Mouse (Mus musculus) ovary, postnatal 14 days (tissue): ENCODE results near the gene Pitpna.

Experiments
- DNase-seq: peaks from one replicate; pipeline ENCODE4 v3.0.0; 2022; ENCODE audit warnings: low spot score

Pitpna gene

DNA sequence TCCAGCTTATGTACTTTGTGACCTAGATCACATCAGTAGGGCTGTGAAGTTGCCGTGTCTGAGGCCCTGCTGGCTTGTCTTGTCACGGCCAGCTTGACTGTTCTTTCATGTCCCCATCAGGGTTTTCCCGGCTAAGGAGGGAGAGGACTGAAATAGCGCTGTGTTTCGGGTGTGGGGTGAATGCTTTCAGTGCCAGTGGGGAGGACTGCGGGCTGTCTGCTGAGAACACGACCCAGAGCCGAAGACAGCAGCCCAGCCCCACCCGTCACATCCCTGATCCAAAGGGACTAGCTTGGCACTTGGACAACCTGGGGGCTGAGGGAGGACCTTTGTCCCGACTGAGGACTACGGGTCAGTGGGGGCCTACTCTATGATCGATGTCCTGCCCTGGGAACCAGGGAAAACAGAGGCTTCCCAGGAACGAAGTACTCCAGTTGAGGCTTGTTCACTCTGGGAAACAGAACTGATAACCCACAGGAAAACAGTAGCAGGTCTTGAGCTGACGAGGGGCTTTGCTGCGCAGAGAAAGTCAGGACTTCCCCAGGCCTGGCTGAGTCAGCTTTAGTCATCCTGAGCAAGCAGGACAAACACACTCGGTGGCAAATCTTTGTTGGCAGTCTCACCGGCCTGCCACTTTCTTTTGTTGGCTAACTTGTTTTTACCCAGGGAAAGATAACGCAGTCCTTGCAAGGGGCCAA lies 23.9 kb upstream of the Pitpna start:
- no peak for DNase-seq

- DNase-seq = no peak
Measured at GRCm38 (mm10) chr11:75565849-75566248, 22.0 kb upstream of the Pitpna start.

- no peak for DNase-seq
Measured at GRCm38 (mm10) chr11:75566276-75567196, 21.4 kb upstream of the Pitpna start.

GRCm38 (mm10) chr11:75567346-75568114 lies 20.4 kb upstream of the Pitpna start:
- DNase-seq = no peak

DNA sequence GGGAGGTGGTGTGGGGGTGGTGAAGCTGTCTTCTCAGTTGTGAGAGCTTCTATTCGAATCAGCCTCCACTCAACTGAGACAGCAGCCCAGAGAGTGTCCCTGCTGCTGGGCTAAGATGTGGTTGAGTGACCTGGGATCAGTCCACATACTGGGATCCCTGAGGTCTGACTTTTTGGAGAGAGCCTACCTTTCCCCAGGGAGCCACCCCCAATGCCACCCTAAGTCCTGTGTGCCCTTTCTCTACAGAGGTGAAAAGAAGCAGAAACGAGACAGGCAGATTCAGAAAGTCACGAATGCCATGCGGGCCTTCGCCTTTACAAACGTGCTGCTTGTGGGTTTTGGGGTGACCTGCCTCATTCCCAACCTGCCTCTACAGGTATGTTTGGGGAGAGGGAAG lies 19.8 kb upstream of the Pitpna start:
- DNase-seq = no peak

GRCm38 (mm10) chr11:75568962-75569361 lies 18.9 kb upstream of the Pitpna start:
- DNase-seq = no peak

DNA sequence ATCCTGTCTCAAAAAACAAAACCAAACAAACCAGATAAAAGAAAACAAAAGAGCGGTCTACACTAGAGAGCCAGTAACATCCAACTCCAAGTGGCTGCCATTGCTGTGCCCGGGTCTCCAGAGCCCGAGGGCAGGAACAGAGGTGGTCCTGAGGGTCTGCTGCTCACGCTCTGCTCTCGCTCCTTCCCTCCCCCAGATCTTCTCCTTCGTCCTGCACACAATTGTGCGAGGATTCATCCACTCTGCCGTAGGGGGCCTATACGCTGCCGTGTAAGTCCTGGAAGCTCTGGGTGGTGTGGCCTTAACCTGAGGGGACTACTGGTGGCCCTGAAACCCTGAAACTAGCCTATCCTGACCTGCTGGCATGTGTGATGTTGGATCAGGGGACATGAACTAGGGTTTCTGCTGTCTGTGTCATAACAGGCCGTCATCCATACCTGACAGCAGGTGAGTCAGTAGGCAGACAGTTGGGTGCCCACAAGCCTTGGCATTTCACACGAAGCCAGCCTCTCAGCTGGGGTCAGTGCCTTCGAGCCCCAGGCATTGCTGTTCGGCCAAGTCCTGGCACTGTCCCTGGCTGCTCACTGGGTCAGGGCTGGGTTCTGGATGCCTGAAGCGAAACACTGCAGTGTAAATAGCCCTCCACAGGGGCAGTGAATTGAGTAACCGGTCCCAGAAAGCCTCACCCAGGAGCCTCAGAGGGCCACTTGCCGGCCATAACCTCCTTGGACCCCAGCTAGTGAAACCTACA lies 17.3 kb upstream of the Pitpna start:
- no peak for DNase-seq

DNA sequence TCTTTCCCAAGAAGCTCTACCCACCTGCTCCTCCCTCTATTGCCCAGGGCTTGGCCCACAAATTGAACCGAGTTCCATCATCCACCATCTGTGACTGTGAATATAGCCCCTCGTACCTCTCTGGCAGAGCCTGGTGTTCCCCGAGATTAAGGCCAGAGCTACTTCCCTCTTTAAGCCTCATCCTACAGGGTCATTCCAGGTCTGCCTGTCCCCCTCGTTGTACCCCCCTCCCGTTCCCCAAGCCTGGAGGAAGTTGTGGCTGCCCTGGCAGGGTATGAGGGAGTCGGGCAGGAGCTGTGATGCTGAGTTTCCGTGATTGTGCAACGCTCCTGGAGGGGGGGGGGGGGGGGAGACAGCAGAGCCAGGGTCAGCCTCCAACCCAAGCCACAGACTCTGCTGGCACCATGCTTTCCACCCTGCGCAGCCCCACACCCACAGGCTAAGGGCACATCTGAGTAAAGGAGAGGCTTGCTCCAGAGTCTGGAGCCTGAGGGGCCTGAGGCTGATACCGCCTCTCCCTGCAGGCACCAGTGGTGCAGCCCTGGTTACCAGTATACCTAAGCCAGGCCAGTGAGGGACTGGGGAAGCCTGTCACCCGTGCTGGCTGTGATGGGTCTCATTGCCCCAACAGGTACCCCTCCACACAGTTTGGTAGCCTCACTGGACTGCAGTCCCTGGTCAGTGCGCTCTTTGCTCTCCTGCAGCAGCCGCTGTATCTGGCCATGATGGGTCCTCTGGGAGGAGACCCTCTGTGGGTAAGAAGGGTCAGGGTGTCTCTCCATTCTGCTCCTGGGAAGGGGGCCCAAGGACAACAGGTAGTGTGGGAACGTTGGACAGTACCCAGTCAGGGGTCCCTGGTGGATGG lies 16.5 kb upstream of the Pitpna start:
- no peak for DNase-seq

DNA sequence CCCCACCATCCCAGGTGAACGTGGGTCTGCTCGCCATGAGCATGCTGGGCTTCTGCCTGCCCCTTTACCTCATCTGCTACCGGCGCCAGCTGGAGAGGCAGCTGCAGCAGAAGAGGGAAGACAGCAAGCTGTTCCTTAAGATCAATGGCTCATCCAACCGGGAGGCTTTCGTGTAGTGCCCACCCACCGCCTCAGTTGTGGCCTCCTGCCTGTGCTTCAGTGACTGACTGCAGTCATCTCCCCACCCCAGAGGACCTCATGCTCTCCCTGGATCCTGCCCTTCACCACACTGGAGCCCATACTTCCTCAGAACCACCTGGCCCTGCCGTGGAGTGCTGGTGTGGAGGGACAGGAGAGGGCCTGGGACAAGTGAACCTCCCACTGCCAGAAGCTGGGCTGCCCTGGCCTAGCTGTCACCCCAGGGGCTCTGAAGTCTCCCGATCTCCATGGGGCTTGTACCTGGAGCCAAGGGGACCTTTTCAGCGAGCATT lies 15.6 kb upstream of the Pitpna start:
- DNase-seq = no peak

GRCm38 (mm10) chr11:75572854-75573650 lies 14.8 kb upstream of the Pitpna start:
- peak; percentile 90 for DNase-seq

- no peak for DNase-seq
Measured at GRCm38 (mm10) chr11:75574378-75575123, 13.3 kb upstream of the Pitpna start.

DNA sequence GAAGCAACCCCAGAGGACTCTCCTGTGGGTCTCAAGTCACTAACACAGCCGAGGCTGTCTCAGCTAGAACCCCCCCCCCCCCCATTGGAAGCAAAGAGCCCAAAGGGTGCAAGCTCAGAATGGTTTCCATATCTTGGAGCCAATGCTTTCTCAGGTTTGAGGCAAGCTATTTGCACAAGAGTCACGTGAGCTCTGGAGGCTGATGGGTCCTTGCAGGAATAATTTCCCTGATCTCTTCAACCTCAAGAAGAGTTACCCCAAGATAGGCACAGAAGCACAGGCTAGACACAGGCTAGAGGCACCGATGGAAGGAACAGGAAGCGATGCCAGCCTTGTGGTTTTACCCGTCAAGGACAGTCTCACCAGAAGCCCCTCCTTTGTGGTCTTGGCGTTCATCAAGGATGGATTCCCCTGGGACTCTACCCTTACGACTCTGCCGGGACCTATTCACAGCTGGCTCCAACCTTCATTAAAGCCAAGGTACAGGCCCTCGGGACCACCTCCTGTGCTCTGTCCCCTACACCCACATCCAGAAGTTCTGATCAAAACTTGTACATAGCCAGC lies 12.3 kb upstream of the Pitpna start:
- DNase-seq = no peak

- no peak for DNase-seq
Measured at GRCm38 (mm10) chr11:75578609-75579008, 9.3 kb upstream of the Pitpna start.

DNA sequence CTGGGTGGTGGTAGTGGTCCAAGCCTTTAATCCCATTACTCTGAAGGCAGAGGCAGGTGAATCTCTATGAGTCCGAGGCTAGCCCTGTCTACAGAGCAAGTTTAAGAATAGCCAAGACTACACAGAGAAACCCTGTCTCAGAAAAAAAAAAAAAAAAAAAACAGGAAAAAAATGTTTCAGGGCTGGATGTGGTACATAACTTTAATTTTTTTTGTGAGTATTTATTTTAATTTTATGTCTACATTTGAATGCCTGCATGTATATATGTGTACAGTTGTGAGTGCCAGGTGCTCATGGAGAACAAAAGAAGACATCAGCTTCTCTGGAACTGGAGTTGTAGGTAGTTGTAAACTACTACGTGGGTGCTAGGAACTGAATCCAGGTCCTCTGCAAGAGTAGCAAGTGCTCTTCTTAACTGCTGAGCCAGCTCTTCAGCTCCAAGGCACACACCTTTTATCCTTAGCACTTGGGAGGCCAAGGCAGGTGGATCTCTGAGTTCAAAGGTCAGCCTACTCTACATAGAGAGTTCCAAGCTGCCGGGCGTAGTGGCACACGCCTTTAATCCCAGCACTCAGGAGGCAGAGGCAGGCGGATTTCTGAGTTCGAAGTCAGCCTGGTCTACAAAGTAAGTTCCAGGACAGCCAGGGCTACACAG lies 6.3 kb upstream of the Pitpna start:
- DNase-seq = no peak

DNA sequence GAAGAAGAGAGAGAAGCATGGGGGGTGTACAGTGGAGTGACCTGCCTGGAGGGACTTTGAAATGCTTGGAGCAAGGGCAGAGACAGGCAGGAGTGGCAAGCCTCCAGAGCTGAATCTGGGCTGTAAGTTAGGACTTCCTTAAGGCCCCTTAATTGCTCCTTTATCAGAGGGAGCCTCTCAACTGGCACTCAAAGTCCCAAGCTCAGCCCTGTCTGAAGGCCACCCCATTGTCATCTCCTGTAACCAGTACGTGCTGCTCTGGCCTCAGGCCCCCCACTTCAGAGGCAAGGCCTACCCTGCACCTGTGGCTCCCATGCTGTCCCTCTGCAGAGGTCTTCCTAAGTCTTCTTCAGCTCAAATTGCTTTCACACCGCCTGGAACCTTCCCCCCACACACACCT lies 4.4 kb upstream of the Pitpna start:
- DNase-seq = no peak

DNA sequence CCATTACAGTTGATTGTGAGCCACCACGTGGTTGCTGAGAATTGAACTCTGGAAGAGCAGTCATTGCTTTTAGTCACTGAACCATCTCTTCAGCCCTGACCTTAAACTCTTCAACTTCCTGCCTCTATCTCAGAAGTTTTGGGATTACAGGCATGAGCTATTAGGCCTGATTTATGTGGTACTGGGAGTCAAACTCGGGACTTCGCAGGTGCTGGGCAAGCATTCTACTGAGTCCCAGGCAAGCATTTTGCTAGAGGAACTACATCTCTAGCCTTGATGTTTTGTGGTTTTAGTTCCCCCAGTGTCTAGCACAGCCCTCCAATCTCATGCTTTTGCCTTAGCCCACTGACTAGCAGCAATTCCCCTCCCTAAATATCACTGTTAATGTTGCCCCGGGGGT lies 2.8 kb upstream of the Pitpna start:
- DNase-seq = no peak

- DNase-seq = no peak
Measured at GRCm38 (mm10) chr11:75585978-75586377, 1.9 kb upstream of the Pitpna start.

DNA sequence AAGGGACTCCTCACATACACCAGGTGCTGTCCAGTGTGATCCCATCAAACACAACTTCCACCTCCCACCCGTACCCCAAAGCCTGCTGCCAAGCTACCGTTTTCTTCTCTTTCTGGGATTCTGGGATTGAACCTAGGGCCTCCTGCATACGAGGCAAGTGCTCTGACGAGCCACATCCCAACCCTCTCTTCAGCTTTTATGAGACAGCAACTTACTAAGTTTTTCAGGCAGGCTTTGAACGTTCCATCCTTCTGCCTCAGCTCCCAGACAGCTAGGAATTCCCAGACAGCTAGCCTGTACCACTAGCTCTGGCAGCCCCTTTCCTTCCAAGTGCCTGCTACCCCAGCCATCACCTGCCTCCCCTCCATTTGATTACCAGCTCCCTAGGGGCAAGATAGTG lies 934 bp upstream of the Pitpna start:
- no peak for DNase-seq
